In the genomic region with DNA sequence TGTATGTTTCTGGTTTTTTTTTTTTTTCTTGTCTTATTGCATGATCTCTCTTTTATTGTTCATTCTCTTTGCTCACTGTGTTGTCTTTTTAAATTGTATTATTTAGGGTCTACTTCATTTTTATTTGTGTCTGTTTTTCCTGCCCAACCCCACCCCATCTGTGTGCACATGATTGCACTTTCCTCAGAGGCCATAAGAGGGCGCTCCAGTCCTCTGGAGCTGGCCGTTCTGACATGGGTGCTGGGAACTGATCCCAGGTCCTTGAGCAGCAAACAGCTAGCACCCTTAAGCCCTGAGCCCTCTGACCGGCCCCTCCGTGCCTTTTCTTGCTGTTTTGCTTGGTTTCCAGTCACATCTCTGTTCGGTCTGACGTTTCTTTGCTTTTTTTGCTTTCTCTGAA, we compare ENCODE assay signal across 11 mouse cellular contexts. TPM values are rescaled to one million over a fixed set of nuclear protein-coding genes. Genes with fewer than 3 reads are reported as not detected.
DNase-seq lines count a peak whose midpoint lies in the region; ATAC-seq and TF ChIP-seq lines count a peak whose summit lies in the region.
"Had no signal": no experiment of that assay in that cellular context is flagged by ENCODE, and none has a peak within 500 bp of the region (broad histone marks: within the 10 kb centered on the region; RNA-seq: fewer than 3 reads in every experiment).

No protein-coding gene starts in this region.

- H3K9ac ChIP-seq in forebrain, postnatal 0 days: no peak overlapping the region
- no peak overlapping the region for H3K9ac ChIP-seq in forebrain, embryonic 13.5 days
- H3K9ac ChIP-seq in intestine, embryonic 16.5 days (ENCODE audit: low read depth, low read length): no peak overlapping the region
- H3K9ac ChIP-seq: liver, embryonic 13.5 days had no signal

- no peak overlapping the region for H3K4me3 ChIP-seq in forebrain, postnatal 0 days (ENCODE audit: low read depth, low read length)
- no peak overlapping the region for H3K4me3 ChIP-seq in forebrain, embryonic 13.5 days
- H3K4me3 ChIP-seq in layer of hippocampus, adult 2 months: no peak overlapping the region
- H3K4me3 ChIP-seq in E14TG2a.4 (replicated peaks; ENCODE audit: low read length): 0 out of 2 replicates have a peak overlapping the region, but pooled peaks have one; percentile 35
- no peak overlapping the region; the same call in 1 of the 2 replicates for H3K4me3 ChIP-seq in intestine, embryonic 16.5 days (ENCODE audit: low read length)
- H3K4me3 ChIP-seq: liver, embryonic 13.5 days had no signal

- peak; percentile 34 for TF ChIP-seq CTCF in forebrain, postnatal 0 days (IDR thresholded peaks at IDR 0.05; ENCODE audit: low read depth)
- TF ChIP-seq CTCF in layer of hippocampus, adult 2 months (conservative IDR thresholded peaks at IDR 0.05): peak; percentile 55
- TF ChIP-seq CTCF in E14TG2a.4 (conservative IDR thresholded peaks at IDR 0.05; ENCODE audit: low read length): peak; percentile 86

- H3K9me3 ChIP-seq in forebrain, postnatal 0 days (ENCODE audit: low read length): no peaks in the 10 kb centered on the region
- H3K9me3 ChIP-seq in forebrain, embryonic 13.5 days (replicated peaks): peaks cover 11% of the 10 kb centered on the region
- peaks cover 5% of the 10 kb centered on the region for H3K9me3 ChIP-seq in E14TG2a.4 (ENCODE audit: low read length)
- peaks cover 3% of the 10 kb centered on the region for H3K9me3 ChIP-seq in intestine, embryonic 16.5 days (ENCODE audit: control insufficient read depth, low read length)

- ATAC-seq in forebrain, postnatal 0 days: no peak
- ATAC-seq in forebrain, embryonic 13.5 days: no peak
- ATAC-seq in intestine, embryonic 16.5 days: no peak
- ATAC-seq in erythroid progenitor cell, adult 5-6 weeks (replicated peaks; ENCODE audit: low FRiP score, poor library complexity, severe bottlenecking): no peak

- no peaks in the 10 kb centered on the region for H3K36me3 ChIP-seq in forebrain, postnatal 0 days (ENCODE audit: insufficient read depth)
- no peaks in the 10 kb centered on the region for H3K36me3 ChIP-seq in forebrain, embryonic 13.5 days (ENCODE audit: poor library complexity, severe bottlenecking)
- H3K36me3 ChIP-seq in E14TG2a.4 (ENCODE audit: insufficient read depth, low read length): peaks cover 43% of the 10 kb centered on the region
- H3K36me3 ChIP-seq in intestine, embryonic 16.5 days (ENCODE audit: control insufficient read depth, insufficient read depth, low read length): peaks cover 9% of the 10 kb centered on the region

- peaks cover 30% of the 10 kb centered on the region for H3K27me3 ChIP-seq in forebrain, postnatal 0 days (ENCODE audit: insufficient read depth, low read length)
- peaks cover 46% of the 10 kb centered on the region for H3K27me3 ChIP-seq in forebrain, embryonic 13.5 days
- peaks cover 22% of the 10 kb centered on the region for H3K27me3 ChIP-seq in E14TG2a.4 (ENCODE audit: insufficient read depth, low read length)
- no peaks in the 10 kb centered on the region for H3K27me3 ChIP-seq in intestine, embryonic 16.5 days (replicated peaks; ENCODE audit: control insufficient read depth, insufficient read depth, low read length)

- no peaks in the 10 kb centered on the region for H3K4me1 ChIP-seq in forebrain, postnatal 0 days (ENCODE audit: insufficient read depth)
- peaks cover 17% of the 10 kb centered on the region for H3K4me1 ChIP-seq in forebrain, embryonic 13.5 days
- H3K4me1 ChIP-seq in E14TG2a.4 (replicated peaks; ENCODE audit: low read depth, low read length): peaks cover 66% of the 10 kb centered on the region
- H3K4me1 ChIP-seq in intestine, embryonic 16.5 days (ENCODE audit: control insufficient read depth, insufficient read depth, low read length): peaks cover 36% of the 10 kb centered on the region

- 88% methylated on average over 6 of the region's 6 CpGs for WGBS in forebrain, postnatal 0 days
- 88% methylated on average over 6 of the region's 6 CpGs for WGBS in forebrain, embryonic 13.5 days
- 88% methylated on average over 6 of the region's 6 CpGs for WGBS in intestine, embryonic 16.5 days

- no peak overlapping the region for H3K27ac ChIP-seq in forebrain, postnatal 0 days (ENCODE audit: low read depth, low read length)
- no peak overlapping the region for H3K27ac ChIP-seq in forebrain, embryonic 13.5 days
- H3K27ac ChIP-seq in layer of hippocampus, adult 2 months: no peak overlapping the region
- no peak overlapping the region for H3K27ac ChIP-seq in intestine, embryonic 16.5 days (ENCODE audit: low read length)
- H3K27ac ChIP-seq: liver, embryonic 13.5 days had no signal

- H3K4me2 ChIP-seq in forebrain, postnatal 0 days (ENCODE audit: low read depth): no peak overlapping the region
- H3K4me2 ChIP-seq in forebrain, embryonic 13.5 days: no peak overlapping the region
- 0 out of 2 replicates have a peak overlapping the region, but pooled peaks have one; percentile 26 for H3K4me2 ChIP-seq in intestine, embryonic 16.5 days (ENCODE audit: low read depth, low read length)

- DNase-seq in forebrain, postnatal 0 days: no peak
- DNase-seq in layer of hippocampus, adult 2 months (ENCODE audit: low spot score in 2 of 2): no peak
- no peak for DNase-seq in layer of hippocampus, postnatal 14 days (ENCODE audit: low spot score in 2 of 2)
- DNase-seq in ovary, postnatal 14 days (ENCODE audit: low spot score): no peak
- DNase-seq: adrenal gland, postnatal 36 days; cerebellum, adult 9-10 months; liver, embryonic 13.5 days had no signal

RNA-seq across cellular contexts. Expression of a gene that starts 3.2 kb away (rescaled TPM):
- total RNA-seq in forebrain, postnatal 0 days (2014; rRNA removed): 19.5 and 28.2 TPM in 2 replicates
- polyA plus RNA-seq in forebrain, postnatal 0 days (2015; fragmentation: Nextera tagmentation; extraction: Ambion mirVana): 15.7 and 17.0 TPM in 2 replicates
- polyA plus RNA-seq in forebrain, embryonic 13.5 days (2015; fragmentation: Nextera tagmentation; extraction: Ambion mirVana): 30.0 and 32.2 TPM in 2 replicates
- total RNA-seq in layer of hippocampus, adult 2 months (2021): 1 to 10 TPM; 5.4 to 5.6 TPM
- 1 to 10 TPM; 7.5 to 9.3 TPM for total RNA-seq in layer of hippocampus, postnatal 14 days (2021)
- 226 and 245 TPM in 2 replicates for polyA plus RNA-seq in intestine, embryonic 16.5 days (2015; fragmentation: Nextera tagmentation; extraction: Ambion mirVana)
- 20.1 and 39.6 TPM in 2 replicates for total RNA-seq in erythroid progenitor cell, adult 5-6 weeks (2015; ENCODE audit: low replicate concordance)
- 18.2 and 26.3 TPM in 2 replicates for total RNA-seq in erythroid progenitor cell, adult 5-6 weeks (2017; ENCODE audit: low replicate concordance)

RNA-seq across cellular contexts. Expression of a gene that starts 4.7 kb away (rescaled TPM):
- total RNA-seq in forebrain, postnatal 0 days (2014; rRNA removed): 6.1 and 6.2 TPM in 2 replicates
- 1.1 TPM in 2 replicates for polyA plus RNA-seq in forebrain, postnatal 0 days (2015; fragmentation: Nextera tagmentation; extraction: Ambion mirVana)
- 3.1 and 3.9 TPM in 2 replicates for polyA plus RNA-seq in forebrain, embryonic 13.5 days (2015; fragmentation: Nextera tagmentation; extraction: Ambion mirVana)
- 10 to 100 TPM; 10.7 to 11.0 TPM for total RNA-seq in layer of hippocampus, adult 2 months (2021)
- total RNA-seq in layer of hippocampus, postnatal 14 days (2021): 10 to 100 TPM in 1 of 2 experiments, 1 to 10 TPM in 1; 9.8 to 10.5 TPM
- 3.3 and 3.4 TPM in 2 replicates for polyA plus RNA-seq in intestine, embryonic 16.5 days (2015; fragmentation: Nextera tagmentation; extraction: Ambion mirVana)
- total RNA-seq in erythroid progenitor cell, adult 5-6 weeks (2015; ENCODE audit: low replicate concordance): 44.0 and 58.4 TPM in 2 replicates
- total RNA-seq in erythroid progenitor cell, adult 5-6 weeks (2017; ENCODE audit: low replicate concordance): 58.6 and 71.8 TPM in 2 replicates

RNA-seq across cellular contexts. Expression of a gene that starts 7.4 kb away (rescaled TPM):
- 109 and 129 TPM in 2 replicates for total RNA-seq in forebrain, postnatal 0 days (2014; rRNA removed)
- polyA plus RNA-seq in forebrain, postnatal 0 days (2015; fragmentation: Nextera tagmentation; extraction: Ambion mirVana): 25.6 and 26.5 TPM in 2 replicates
- 11.2 and 12.0 TPM in 2 replicates for polyA plus RNA-seq in forebrain, embryonic 13.5 days (2015; fragmentation: Nextera tagmentation; extraction: Ambion mirVana)
- total RNA-seq in layer of hippocampus, adult 2 months (2021): 100 to 1,000 TPM; 124 TPM
- 100 to 1,000 TPM; 135 to 144 TPM for total RNA-seq in layer of hippocampus, postnatal 14 days (2021)
- 7.0 and 9.7 TPM in 2 replicates for polyA plus RNA-seq in intestine, embryonic 16.5 days (2015; fragmentation: Nextera tagmentation; extraction: Ambion mirVana)
- 57.0 and 78.9 TPM in 2 replicates for total RNA-seq in erythroid progenitor cell, adult 5-6 weeks (2015; ENCODE audit: low replicate concordance)
- total RNA-seq in erythroid progenitor cell, adult 5-6 weeks (2017; ENCODE audit: low replicate concordance): 49.2 and 51.1 TPM in 2 replicates

RNA-seq across cellular contexts. Expression of a gene that starts 21.0 kb away (rescaled TPM):
- 0.14 and 0.15 TPM in 2 replicates for total RNA-seq in forebrain, postnatal 0 days (2014; rRNA removed)
- polyA plus RNA-seq in forebrain, postnatal 0 days (2015; fragmentation: Nextera tagmentation; extraction: Ambion mirVana): 0.09 and 0.18 TPM in 2 replicates
- 0.38 and 0.57 TPM in 2 replicates for polyA plus RNA-seq in forebrain, embryonic 13.5 days (2015; fragmentation: Nextera tagmentation; extraction: Ambion mirVana)
- total RNA-seq in layer of hippocampus, adult 2 months (2021): under 1 TPM in 1 of 2 experiments, not detected in 1; 0.15 TPM
- total RNA-seq in layer of hippocampus, postnatal 14 days (2021): under 1 TPM; 0.12 to 0.21 TPM
- 0.15 and 0.16 TPM in 2 replicates for polyA plus RNA-seq in intestine, embryonic 16.5 days (2015; fragmentation: Nextera tagmentation; extraction: Ambion mirVana)
- total RNA-seq in erythroid progenitor cell, adult 5-6 weeks (2015; ENCODE audit: low replicate concordance): not detected in 2 replicates
- not detected in 2 replicates for total RNA-seq in erythroid progenitor cell, adult 5-6 weeks (2017; ENCODE audit: low replicate concordance)
- total RNA-seq: adrenal gland, postnatal 36 days had no signal

RNA-seq across cellular contexts. Expression of a gene that starts 24.9 kb away (rescaled TPM):
- 2.3 and 2.4 TPM in 2 replicates for total RNA-seq in forebrain, postnatal 0 days (2014; rRNA removed)
- polyA plus RNA-seq in forebrain, postnatal 0 days (2015; fragmentation: Nextera tagmentation; extraction: Ambion mirVana): 1.2 and 1.7 TPM in 2 replicates
- polyA plus RNA-seq in forebrain, embryonic 13.5 days (2015; fragmentation: Nextera tagmentation; extraction: Ambion mirVana): 1.2 and 1.3 TPM in 2 replicates
- 1 to 10 TPM; 3.7 to 4.4 TPM for total RNA-seq in layer of hippocampus, adult 2 months (2021)
- 1 to 10 TPM; 3.8 to 3.9 TPM for total RNA-seq in layer of hippocampus, postnatal 14 days (2021)
- 6.0 and 7.3 TPM in 2 replicates for polyA plus RNA-seq in intestine, embryonic 16.5 days (2015; fragmentation: Nextera tagmentation; extraction: Ambion mirVana)
- 23.4 and 23.9 TPM in 2 replicates for total RNA-seq in erythroid progenitor cell, adult 5-6 weeks (2015; ENCODE audit: low replicate concordance)
- total RNA-seq in erythroid progenitor cell, adult 5-6 weeks (2017; ENCODE audit: low replicate concordance): 16.0 and 28.8 TPM in 2 replicates

Comparison
In these comparisons a context has a peak if more than half of its experiments do, and no peak if none do; other contexts are left out.
1. CTCF ChIP-seq: peak in every context shown above with its lines; median percentile 86 in E14TG2a.4; 55 in layer of hippocampus, adult 2 months; 34 in forebrain, postnatal 0 days.